Mouse (Mus musculus) urinary bladder, postnatal 14 days (tissue): ENCODE results near the gene Ap3b1.

ENCODE experiments used
- DNase-seq: peaks from one replicate; pipeline ENCODE4 v3.0.0; 2021; ENCODE audit warnings: low spot score

The Ap3b1 gene

DNA sequence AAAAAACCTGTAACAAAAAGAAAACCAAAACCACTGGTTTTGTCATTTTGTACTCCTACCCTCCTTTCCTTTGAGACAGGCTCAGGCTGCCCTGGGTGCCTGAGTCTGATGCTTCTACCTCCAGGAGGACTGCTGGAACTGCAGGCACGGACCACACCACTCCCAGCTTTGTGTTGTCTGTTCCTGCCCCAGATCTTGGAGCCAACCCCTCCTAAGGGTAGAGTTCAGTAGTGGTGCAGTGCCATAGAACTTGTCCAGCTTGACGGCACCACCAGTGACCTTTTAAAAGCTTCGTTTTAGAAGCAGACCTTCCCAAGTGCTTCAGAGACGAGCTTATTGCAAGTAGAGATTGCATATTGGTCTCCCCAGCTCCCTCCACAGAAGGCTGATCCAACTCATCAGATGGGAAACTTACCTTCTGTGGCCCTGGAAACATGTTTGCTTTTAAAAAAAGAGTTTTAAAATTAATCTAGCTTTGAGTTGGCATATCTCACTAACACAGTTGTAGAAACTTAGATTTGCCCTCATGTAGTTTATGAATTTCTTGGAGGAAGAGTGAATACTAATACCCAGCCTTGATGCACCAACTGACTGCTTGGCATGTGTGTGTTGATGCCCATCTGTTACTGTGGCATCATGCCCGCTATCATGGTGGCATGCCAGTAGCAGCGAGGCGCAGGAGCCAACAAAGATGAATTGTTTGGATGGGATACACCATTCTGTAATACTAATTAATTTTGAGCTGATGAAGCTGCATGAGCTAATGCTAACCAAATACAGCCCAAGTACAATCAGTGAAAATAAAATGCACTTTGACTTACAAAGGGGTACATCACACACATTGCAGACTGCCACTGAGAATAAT lies 17.0 kb downstream of the Ap3b1 start:
- no peak for DNase-seq

DNA sequence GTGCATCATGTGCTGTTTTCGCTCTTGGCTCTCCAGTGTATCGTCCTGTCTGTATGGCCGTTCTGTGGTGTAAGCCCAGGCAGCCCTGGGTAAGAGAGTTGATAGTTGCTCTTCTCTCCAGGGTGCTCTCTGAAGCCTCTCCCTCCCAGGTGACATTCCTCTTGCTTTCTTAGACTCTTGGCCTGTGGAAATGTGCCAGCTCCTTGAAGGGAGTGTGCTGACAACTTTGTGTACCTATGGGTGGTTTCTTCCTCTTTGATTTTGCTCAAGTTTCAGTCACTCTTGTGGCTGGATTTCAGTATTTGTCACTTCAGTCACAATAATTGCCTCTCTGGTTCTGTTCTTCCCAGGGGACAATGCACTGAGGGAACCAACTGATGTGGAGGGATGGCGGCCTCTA lies 20.2 kb downstream of the Ap3b1 start:
- DNase-seq, result peak; percentile 18

DNA sequence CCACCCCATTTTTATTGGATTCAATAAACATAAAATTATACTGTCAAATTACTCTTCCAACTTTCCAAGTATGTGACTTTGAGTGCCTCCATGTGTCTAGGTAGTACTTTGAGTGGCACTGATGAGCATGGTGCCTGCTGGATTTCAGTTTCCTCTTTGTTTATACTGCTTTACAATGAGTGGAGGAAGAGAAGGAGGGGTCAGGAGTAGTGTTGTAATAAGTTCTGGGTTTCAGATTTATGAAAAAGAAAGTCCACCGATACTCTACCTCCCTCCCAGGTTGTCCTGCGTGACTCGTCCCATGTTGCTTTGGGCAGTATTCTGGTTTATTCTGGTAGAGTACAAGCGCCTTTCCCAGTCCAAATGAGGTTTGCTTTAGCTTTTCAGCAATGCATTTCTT lies 22.7 kb downstream of the Ap3b1 start:
- DNase-seq, result no peak

DNA sequence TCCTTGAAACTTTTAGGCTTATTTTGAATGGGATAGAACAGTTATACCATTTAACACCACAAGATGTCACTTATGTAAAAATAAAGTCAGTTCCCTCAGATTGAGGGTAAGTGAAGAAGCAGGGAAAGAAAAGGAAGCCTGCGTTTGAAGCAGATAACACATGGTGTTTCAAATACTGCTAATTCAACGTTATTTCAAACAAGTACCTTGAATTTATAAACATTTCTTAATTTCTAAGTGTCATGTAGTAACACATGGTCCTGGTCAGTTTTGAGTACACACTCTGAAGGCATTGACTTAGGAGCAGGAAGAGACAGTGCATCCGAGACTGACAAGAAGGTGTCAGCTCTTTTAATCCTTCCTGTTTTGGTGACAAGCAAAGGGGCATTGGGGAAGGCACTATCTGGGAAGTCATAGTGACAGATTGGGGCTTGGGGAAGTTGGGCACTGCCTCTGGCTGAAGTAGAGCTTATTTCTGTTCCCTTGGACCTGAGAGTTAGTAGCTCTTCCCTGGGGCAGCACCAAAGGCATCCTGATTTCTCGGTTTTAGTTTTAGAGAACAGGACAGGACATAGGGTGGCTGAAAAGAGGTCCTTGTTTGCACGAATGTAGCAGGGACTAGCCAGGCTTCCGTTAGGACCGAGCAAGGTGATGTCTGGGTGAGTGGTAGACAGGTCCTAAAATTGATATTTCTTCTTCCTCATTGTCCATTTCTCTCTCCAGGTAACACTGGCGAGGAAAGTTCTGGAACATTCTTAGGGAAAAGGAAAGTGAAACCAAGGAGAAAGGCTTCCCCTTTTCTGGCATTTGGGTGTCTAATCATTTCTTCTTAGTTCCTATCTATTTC lies 23.3 kb downstream of the Ap3b1 start:
- DNase-seq, result no peak

DNA sequence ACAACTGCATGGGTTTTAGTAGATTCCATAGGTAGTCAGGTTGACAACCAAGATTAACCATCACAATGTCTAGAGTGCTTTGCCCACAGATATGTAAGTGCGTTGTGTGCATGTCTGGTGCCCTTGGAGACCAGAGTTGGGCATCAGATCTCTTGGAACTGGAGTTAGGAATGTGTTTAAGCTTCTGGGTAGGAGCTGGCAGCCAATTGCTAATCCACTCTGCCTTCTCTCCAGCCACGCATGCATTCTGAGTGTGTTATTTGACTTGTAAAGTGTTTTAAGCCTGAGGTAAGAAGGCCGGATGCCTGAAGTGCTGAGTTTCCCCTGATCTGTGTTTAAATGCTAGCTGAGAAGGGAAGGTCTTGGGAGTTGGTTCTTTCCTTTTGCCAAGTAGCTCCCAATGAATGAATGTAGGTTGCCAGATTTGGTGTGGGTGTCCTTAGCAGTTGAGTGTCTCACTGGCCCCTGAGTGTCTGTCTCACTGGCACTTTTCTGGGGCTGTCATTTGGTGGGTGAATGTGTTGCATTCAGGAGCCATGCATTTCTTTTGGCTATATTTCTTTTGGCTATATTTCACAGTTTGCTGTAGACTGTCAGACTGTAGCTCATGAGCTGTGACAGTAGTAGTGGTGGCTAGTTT lies 26.3 kb downstream of the Ap3b1 start:
- DNase-seq, result no peak

DNA sequence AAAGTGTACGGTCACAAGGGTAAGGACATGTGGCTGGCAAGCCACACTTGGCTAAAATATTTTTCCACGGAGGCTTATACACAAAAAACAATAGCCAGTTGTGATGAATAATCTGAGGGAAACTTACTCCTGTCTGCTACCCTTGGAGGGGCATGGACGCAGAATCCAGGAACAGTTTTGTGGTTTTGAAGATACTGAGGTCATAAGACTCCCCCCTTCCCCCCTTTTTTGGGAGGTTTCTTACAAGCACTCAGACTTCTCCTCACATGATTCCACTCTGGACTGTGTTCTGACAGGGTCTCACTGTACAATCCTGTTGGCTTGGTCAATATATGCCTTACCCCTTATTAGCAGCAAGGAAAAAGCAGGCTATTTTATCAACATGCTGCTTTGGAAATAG lies 29.8 kb downstream of the Ap3b1 start:
- DNase-seq, result no peak

DNA sequence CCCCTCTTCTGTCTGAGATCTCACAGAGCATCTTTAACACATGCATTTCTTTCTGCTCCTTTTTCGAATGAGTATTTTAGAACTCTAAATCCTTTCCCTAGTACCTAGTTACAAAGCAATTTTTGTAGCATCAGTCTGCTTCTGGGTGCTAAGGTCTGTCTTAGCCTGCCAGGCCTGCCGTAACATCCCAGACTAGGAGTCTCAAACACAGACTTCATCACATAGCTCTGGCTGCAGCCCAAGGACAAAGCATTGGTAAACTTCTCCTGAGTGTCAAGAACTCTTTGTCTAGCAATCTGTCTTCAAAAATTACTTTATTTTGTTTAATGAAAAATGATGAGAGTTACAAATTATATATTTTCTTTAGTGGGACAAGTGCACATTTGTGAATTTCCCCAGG lies 30.8 kb downstream of the Ap3b1 start:
- no peak for DNase-seq

DNA sequence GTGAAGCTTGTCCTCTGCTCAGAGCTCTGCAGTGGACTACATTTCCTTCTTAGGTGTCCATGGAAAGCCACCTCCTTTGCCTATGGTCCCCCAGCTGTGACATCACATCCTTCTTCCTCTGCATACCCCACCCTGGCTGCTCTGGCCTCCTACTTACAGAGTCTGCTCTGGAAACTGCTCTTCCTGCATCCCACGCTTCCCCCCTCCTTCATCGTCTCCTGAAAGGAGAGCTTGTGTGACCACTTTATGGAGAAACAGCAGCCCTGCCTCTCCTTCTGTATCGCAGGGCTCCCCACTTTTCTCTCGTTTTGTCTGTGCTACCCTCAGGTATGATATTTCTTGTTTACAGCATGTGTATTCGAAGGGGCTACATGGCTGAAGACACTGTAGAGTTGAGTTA lies 33.5 kb downstream of the Ap3b1 start:
- no peak for DNase-seq

DNA sequence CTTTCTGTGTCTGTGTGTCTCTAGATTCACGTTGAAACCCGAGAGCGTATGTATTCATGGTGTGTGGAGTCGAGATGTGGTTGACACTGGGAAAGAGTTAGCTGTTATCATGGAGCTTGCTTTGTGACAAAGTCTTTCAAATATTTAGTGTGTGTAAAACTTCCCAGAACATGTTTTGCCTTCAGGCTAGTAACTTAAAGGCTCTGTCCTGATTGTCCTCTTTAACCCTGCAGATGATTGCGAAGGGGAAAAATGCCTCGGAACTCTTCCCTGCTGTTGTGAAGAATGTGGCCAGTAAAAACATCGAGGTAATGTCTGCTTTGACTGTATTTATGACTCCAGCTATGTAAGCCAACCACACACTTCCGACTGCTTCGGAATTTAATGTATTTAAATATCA lies 35.7 kb downstream of the Ap3b1 start:
- DNase-seq, result no peak

DNA sequence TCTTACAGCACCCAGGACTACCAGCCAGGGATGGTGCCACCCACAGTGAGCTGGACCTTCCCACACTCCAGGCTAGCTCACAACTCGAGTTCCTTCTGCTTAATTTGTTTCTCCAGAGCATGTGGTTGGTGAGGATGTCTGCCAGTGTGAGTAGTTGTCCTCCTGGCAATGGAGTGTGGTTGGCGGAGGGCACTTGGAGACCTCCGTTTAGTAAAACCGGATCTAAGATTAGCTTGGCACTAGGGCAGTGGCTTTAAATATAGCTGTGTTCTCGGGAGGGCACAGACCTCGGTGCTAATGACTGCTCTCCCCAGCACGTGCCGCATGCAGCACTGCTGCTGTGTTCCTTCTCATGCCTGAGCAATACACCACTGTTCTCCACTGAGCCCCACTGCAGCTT lies 37.0 kb downstream of the Ap3b1 start:
- DNase-seq, result no peak

DNA sequence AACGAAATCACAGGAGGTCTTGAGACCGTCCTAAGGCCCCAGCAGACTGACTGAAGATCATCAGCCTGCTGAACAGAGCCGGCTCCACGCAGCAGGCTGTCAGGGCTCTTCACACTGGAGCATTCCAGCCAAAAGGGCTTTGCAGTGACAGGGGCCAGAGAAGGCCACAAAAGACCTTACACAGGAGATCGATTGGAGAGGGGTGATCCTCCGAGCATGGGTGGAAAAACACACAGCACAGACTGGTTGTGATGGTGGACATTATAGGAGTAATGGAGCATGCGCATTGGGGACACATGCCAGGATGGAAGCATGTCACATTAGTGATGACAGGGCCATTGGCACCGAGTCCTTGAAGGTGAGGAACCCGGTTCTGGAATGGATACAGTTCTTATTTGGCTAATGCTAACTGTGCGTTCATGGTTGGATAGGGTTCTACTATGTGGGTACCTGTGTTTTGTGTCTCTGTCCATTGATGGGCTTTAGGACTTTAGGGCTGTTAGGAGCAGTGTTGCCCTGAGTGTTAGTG lies 37.7 kb downstream of the Ap3b1 start:
- no peak for DNase-seq

DNA sequence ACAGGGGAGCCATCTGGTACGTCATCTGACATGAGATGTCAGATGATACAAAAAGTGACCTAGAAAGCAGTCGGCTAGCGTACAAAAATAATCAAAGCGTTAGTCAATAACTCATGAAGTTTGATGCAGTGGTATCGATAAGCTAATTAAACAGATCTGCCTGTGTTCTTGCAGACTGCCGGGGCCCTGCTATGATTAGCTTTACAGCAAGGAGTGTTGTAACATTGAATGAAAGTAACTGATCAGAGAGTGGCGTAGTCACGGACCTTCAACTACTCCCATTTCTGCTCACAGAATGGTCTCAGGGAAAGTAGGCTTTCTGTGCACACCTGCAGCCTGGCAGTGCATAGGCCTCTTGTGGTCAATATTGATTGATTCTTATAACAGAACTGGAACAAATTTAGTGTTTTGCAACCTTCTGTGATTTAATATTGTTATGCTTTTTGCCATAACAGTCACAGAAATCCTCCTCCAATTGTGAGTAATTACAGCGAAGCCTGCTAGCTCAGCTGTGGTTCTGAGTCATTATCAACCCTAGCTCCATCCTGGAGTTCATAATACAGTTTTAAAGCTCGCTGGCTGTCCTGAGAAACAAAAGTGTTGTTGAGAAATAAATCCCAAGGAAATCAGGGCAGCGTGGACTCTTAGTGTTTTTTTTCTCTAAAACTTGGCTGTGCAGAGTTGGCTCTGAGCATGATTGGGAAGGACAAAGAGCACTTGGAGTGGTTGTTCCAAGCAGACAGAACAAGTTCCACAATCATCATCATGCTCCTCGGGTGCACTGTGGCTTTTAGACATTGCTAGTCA lies 40.0 kb downstream of the Ap3b1 start:
- no peak for DNase-seq

DNA sequence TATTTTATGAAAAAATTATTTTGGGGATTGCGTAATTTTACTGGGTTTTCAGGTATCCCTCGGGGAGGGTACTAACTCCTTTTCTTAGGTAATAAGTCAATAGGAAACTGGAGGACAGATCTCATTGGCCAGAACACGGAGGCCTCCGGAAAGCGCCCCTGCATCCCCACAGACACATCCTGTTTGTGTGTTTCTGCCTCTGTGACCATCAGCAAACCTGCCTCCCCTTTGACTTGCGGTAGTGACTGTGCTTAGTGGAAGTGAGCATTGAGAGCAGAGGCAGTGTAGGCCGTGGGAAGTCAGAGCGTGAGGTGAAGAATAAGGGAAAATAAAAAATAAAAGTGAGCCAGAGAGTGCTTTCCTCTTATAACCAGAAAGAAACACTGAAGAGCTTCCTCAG lies 41.7 kb downstream of the Ap3b1 start:
- DNase-seq, result no peak

DNA sequence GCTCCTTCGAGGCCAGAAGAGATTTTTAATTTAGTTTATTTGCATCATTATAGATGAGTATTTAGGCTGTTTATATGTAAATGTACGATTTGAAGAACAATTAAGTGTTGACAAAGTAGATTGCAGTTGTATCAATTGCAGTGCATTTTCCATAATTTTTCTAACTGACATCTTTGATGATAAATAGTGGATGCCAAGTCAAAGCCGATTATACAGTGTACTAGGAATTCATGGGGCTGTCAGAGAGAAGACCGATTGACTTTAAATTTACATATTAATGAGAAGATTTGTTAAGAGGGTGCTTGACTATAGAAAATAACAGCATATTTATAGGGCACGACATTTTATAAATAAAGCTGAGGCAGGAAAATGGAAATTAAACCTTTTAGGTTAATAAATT lies 64.8 kb downstream of the Ap3b1 start:
- no peak for DNase-seq

DNA sequence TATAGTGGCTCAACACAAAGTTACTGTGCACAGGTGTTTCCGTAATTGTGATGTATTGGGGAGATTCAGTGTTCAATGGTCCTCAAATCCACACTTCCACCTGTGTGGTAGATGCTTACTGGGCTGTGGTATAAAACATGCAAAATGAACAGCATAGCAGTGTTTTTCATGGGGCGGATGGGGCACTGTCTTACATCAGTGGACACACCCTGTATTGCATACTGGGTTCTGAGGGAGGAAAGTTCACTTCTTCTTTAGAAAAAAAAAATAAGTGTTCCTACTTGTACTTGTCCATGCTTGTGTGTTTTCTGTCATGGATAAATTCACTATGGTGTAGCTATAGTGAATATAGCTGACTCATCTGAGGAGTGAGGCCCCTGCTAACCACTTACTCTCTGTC lies 70.8 kb downstream of the Ap3b1 start:
- no peak for DNase-seq

DNA sequence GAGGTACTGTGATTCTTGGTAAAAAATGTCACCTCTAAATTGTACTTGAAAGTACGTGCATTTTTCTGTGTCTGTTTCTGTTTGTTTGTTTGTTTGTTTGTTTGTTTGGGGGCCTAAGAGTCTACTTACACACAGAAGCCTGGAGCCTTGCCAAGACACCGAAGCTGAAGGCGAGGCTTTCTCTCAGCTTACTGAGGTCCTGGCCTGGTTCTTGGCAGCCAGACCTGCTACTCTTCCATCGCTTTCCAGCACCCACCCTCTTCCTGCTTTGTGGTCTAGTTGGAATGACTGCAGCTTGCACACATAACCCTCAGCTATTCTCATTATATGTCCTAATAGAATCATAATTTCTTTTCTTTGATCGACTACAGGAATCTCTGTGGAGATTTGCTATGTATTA lies 80.6 kb downstream of the Ap3b1 start:
- peak; percentile 24 for DNase-seq

DNA sequence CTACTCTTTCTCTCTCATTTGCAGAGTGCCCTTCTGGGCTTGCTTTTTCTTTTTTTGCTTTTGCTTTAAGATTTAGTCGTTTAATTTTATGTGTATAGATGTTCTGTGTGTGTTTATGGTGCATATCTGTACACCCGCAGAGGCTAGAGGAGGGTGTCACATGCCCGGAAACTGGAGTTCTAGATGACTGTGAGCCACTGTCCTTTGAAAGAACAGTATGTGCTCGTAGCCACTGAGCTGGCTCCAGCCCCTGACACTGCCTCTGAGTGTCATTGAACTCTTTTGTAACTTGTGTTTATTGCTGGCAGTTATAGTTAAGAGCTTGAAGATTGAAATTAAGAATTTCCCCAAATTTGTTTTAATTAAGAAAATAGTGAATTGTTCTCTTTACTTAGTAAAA lies 82.4 kb downstream of the Ap3b1 start:
- DNase-seq, result no peak

DNA sequence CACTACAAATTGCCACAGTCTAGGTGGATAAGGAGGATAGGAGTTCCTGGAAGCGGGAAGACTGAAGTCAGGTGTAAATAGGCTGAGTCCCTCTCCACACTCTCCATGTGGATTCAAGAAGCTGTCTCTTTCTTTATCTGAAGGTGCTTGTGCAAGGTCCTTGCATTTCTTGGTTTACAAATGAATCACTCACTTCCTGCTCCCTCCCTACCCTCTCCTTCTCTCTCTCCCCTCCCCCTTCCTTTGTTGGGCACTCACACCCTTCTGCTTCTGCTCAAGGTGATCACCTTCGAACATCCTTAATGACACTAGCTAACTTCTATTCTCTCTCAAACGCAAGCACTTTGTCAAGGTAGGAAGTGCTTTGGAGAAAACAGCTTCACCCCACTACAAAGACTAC lies 84.7 kb downstream of the Ap3b1 start:
- no peak for DNase-seq

DNA sequence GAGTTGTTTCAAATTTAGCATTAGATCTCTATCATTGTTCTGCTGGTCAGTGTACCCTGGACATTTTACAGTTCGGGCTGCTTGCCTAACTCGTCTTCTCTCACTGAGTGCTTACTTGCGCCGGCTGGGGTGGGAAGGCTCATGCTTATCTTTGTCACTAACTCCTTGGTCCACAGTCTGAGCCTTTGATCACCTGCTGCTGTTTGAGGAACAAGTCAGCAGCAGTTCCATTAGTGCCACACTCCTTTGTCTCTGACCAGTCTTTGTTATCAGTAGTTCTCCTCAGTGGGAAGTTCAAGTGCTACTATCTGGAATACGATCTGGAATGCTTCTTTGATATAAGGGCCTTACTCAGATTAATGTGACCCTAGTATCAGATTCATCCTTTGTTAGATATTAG lies 86.3 kb downstream of the Ap3b1 start:
- DNase-seq, result no peak

DNA sequence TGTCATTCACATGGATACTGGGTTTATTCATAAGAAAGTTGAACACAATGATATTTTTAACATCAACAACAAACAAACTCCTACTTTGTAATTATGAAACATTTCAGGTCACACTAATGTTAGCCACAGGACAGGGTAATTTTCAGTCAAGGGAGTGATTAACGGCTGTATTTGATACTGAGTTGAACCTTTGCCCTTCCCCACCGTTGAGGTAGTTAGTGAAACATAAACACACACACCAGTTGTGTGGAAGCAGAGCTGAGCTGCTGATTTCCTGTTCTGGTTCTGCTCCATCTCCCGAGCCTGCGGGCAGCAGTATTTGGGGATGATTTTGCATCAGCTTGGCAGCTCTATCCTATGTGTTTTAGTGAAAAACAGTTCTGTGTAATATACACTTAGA lies 88.2 kb downstream of the Ap3b1 start:
- DNase-seq, result no peak

DNA sequence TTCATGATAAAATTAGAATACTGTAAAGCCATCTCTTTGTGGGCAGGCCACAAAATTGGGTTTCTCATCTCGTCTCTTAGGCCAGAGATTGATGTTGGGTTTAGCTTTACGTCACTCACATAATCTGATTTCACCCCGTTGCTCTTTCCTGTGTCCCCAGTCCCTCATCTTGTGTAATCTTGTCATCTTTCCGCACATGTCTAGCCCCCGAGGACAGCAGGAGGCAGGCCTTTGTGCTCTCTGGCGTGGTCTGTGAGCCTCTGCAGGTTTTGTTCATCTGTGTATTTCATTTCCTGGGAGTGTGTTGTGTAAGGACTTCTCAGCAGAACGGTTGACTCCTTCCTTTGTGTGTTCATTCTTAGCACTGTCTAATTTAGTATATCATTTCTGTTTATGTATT lies 90.8 kb downstream of the Ap3b1 start:
- DNase-seq, result no peak

DNA sequence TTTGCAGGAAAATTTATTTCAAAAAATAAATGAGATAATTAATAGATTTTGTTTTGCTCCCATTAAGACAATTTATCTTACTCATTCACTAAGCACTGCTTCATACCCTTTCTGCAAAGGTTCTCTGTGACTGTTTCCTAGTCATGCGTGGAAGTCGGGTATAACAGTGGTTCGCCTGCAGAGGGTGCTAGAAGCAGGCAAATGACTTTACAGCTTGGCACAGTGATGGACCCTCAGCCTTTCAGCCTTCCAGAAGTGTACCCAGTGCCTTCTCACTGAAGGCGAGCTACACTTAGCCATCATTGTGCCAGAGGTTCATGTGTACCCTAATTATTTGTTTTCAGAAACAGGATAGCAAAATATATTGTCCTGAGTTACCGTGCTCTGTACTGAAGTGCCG lies 92.5 kb downstream of the Ap3b1 start:
- peak; percentile 14 for DNase-seq
